Mouse (Mus musculus) ES-E14 (cell line): ENCODE results near the gene Ank2. TPM values are rescaled to one million over a fixed set of nuclear protein-coding genes. Genes with fewer than 3 reads are reported as not detected.

Experiments used
- DNase-seq: peaks from one replicate; pipeline ENCODE4 v3.0.0-alpha.2; 2013; ENCODE audit warnings: low read depth, low spot score
- H3K27ac ChIP-seq: 2 replicates; pipeline ENCODE4 v1.5.1; 2012; ENCODE audit warnings: low read depth, mild to moderate bottlenecking, low read length, moderate library complexity, mixed read lengths; ENCODE audit not compliant: poor library complexity, insufficient read depth, severe bottlenecking
- H3K36me3 ChIP-seq: 2 replicates; pipeline ENCODE4 v1.6.1; 2012; ENCODE audit warnings: mild to moderate bottlenecking, low read length, moderate library complexity, mixed read lengths; ENCODE audit not compliant: control insufficient read depth, poor library complexity, insufficient read depth, severe bottlenecking
- H3K4me1 ChIP-seq, 2 experiments: fragments of 150-350 bp in 1 of 2; sonication (generic) in 1 of 2; 2 replicates each; pipeline ENCODE4 v1.6.1; 2012; ENCODE audit warnings: low read length in 2 of 2, mild to moderate bottlenecking in 1 of 2, mixed read lengths in 1 of 2; ENCODE audit not compliant: control insufficient read depth in 2 of 2, insufficient read depth in 2 of 2, poor library complexity in 1 of 2
- H3K4me3 ChIP-seq, 2 experiments: fragments of 150-350 bp in 1 of 2; sonication (generic) in 1 of 2; 2 replicates each; pipeline ENCODE4 v1.5.1; 2012; ENCODE audit warnings: low read length in 2 of 2, low read depth in 1 of 2, mild to moderate bottlenecking in 1 of 2, mixed read lengths in 1 of 2; ENCODE audit not compliant: insufficient read depth in 1 of 2, poor library complexity in 1 of 2, severe bottlenecking in 1 of 2
- H3K9ac ChIP-seq: 2 replicates; pipeline ENCODE4 v1.6.1; 2012; ENCODE audit warnings: low read depth, mild to moderate bottlenecking, low read length, mixed read lengths; ENCODE audit not compliant: poor library complexity, insufficient read depth, severe bottlenecking
- H3K9me3 ChIP-seq: fragments of 150-350 bp; sonication (generic); 2 replicates; pipeline ENCODE4 v1.6.1; 2012; ENCODE audit warnings: low read depth, mild to moderate bottlenecking, low read length; ENCODE audit not compliant: control insufficient read depth, insufficient read depth
- CHD2 ChIP-seq: IDR thresholded peaks from 2 replicates; pipeline ENCODE4 v1.6.1; 2014; ENCODE audit warnings: mild to moderate bottlenecking, low read depth, low read length, inconsistent platforms
- HCFC1 ChIP-seq: IDR thresholded peaks from 2 replicates; pipeline ENCODE4 v1.6.1; 2012; ENCODE audit warnings: low read length, inconsistent platforms, borderline replicate concordance; ENCODE audit not compliant: insufficient read depth
- MAFK ChIP-seq: IDR thresholded peaks from 2 replicates; pipeline ENCODE4 v1.6.1; 2014; ENCODE audit warnings: mild to moderate bottlenecking, low read depth, low read length, inconsistent platforms; ENCODE audit not compliant: insufficient read depth
- ZC3H11A ChIP-seq: IDR thresholded peaks from 2 replicates; pipeline ENCODE4 v1.6.1; 2012; ENCODE audit warnings: low read depth, mild to moderate bottlenecking, inconsistent platforms, low read length, borderline replicate concordance
- ZNF384 ChIP-seq: IDR thresholded peaks from 2 replicates; pipeline ENCODE4 v1.6.1; 2012; ENCODE audit warnings: low read depth, low read length, inconsistent platforms
- in situ Hi-C, 2 experiments: fragments of 600-800 bp; cut with MboI; formaldehyde crosslinking; loops; one replicate each; pipeline ENCODE4 v1.15.1; 2025; ENCODE audit warnings: low sequenced_read_pairs in 2 of 2, inconsistent platforms in 1 of 2; ENCODE audit not compliant: unreplicated experiment in 2 of 2
- total RNA-seq: library from RNA; depleted of rRNA; stranded (reverse); fragments of 300-350 nt; gene quantifications from 2 replicates; pipeline ENCODE4 v1.2.3, GENCODE M21; 2012

Ank2 gene
- total RNA-seq, 1 experiment, result 15.2 TPM

DNA sequence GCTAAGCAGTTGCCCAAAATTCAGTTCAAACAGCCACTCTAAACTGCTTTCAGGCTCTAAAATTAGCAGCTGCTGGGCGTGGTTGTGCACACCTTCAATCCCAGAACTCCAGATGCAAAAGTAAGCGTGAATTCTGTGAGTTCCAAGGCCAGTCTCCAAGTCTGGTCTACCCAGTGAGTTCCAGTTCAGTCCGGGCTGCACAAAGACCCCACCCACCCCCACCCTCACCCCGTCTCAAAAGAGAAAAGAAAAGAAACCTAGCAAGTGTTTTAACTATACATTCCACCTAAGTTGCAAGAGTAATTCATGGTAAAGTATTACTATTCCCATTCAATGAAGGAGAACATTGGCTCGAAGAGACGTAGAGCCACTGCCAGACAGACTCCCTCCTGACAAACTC, 45.9 kb downstream of the Ank2 start:
- DNase-seq, result no peak
- Histone ChIP-seq H3K36me3 (no peaks in the 10 kb centered on the region), H3K9ac (no peak overlapping the region), H3K27ac (no peak overlapping the region), H3K9me3 (no peaks in the 10 kb centered on the region), H3K4me1 (peaks cover 0 to 2% of the 10 kb centered on the region in 2 experiments; a peak in 1 of 4 replicates), H3K4me3 (no peak overlapping the region)
- in situ Hi-C loops, result loop anchor here in 1 of 2 experiments (5.0 kb wide), 1 partner anchor 99 kb away; the partner anchor contains the start of genes Larp7 and Zgrf1
- TF ChIP-seq MAFK (no peak), ZC3H11A (no peak), CHD2 (no peak), HCFC1 (no peak)

DNA sequence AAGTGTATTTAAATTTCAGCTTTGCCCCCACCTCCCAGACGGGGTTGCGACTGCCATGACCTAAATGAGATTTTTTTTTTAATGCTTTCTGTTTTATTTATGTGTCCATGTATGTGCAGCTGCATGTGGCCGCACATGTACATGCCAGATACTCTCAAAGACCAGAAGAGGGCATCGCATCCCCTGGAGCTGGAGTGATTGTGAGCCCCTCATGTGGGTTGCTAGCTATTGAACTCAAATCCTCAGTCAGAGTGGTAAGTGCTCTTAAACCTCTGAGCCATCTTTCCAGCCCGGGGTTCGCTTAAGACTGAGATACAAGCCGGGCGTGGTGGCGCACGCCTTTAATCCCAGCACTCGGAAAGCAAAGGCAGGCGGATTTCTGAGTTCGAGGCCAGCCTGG, 46.9 kb downstream of the Ank2 start:
- in situ Hi-C loops, result loop anchor here in 1 of 2 experiments (5.0 kb wide), 1 partner anchor 100 kb away; the partner anchor contains the start of genes Larp7 and Zgrf1
- DNase-seq, result no peak

DNA sequence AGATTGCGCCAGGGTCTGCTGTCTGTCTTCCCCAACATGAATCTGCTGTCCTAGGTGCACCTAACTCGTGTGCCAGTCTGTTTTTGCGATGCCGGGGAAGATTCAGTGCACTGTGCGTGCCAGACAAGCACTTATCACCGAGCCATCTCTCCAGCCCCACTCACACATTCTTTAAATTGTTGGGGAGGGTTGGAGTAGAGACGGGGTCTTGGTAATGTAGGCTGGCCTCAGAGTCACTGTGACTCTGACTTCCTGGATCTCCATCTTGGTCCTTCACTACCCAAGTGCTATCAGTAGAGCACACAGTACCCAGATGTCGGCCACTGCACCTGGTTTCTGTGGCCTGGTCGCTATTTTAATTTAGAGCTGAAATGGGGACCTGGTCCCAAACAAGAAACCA, 47.4 kb downstream of the Ank2 start:
- in situ Hi-C loops, result loop anchor here in 1 of 2 experiments (5.0 kb wide), 1 partner anchor 101 kb away; the partner anchor contains the start of genes Larp7 and Zgrf1
- DNase-seq, result no peak
- no peak for TF ChIP-seq ZC3H11A
- no peak for TF ChIP-seq ZNF384
- Histone ChIP-seq H3K36me3 (no peaks in the 10 kb centered on the region), H3K9me3 (no peaks in the 10 kb centered on the region), H3K4me1 (peaks cover 0 to 2% of the 10 kb centered on the region in 2 experiments; a peak in 1 of 4 replicates), H3K9ac (no peak overlapping the region; the same call in 1 of the 2 replicates), H3K4me3 (no peak overlapping the region), H3K27ac (no peak overlapping the region)

More for the DNA sequence above, 46.9 kb downstream of the Ank2 start:
- peaks cover 0 to 2% of the 10 kb centered on the region in 2 experiments; a peak in 1 of 4 replicates for H3K4me1 ChIP-seq
- no peaks in the 10 kb centered on the region for H3K9me3 ChIP-seq
- H3K4me3 ChIP-seq, result no peak overlapping the region
- no peak overlapping the region for H3K27ac ChIP-seq
- no peaks in the 10 kb centered on the region for H3K36me3 ChIP-seq
- H3K9ac ChIP-seq, result peak overlapping the region; percentile 22; the same call in 1 of the 2 replicates
- TF ChIP-seq CHD2, result no peak
- no peak for TF ChIP-seq ZC3H11A
- no peak for TF ChIP-seq HCFC1
- TF ChIP-seq ZNF384, result no peak
- TF ChIP-seq MAFK, result no peak

DNA sequence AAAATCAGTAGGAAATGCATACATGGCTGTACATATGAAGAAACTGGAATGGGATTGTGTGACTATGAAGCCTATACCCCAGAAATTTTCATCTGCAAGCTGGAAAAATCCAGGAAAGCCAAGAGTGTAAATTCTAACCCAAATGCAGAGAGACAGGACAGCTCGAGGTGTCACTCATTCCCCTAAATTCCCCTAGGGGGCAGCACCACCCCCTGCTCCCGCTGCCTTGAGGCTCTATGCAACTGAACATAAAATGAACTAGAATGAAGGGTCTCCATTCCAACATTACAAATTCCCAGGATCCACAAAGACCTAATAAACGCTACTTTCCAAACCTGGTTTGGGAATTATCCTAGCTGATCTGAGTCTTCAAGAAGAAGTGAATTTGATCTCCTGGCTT, 48.1 kb downstream of the Ank2 start:
- DNase-seq, result peak; percentile 47
- Histone ChIP-seq H3K9me3 (no peaks in the 10 kb centered on the region), H3K27ac (no peak overlapping the region), H3K9ac (no peak overlapping the region), H3K4me3 (no peak overlapping the region), H3K4me1 (peaks cover 0 to 2% of the 10 kb centered on the region in 2 experiments; a peak in 1 of 4 replicates), H3K36me3 (no peaks in the 10 kb centered on the region)
- TF ChIP-seq ZC3H11A, result peak; percentile 42; the same call in 1 of the 2 replicates
- no peak for TF ChIP-seq CHD2
- TF ChIP-seq ZNF384, result no peak
- no peak for TF ChIP-seq HCFC1
- TF ChIP-seq MAFK, result no peak
- in situ Hi-C loops, result loop anchor here in 1 of 2 experiments (5.0 kb wide), 1 partner anchor 101 kb away; the partner anchor contains the start of genes Larp7 and Zgrf1

DNA sequence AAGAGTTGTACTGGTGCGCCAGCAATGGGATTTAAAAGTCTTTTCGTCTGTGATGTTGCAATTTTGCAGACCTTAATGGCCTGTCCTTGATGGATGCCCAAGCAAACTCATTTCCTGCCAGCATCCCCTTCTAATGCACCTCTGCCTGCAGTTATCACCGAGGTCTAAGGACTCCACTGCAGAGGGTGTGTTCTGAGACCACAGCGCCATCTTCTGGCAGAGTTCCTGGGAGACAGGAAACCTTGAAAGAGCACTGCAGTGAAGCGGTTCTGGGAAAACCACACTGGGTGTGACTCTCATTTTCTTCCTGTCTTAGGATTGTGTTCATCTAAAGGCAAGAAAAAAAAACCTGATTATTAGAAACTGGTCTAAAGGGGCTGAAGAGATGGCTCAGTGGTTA, 53.0 kb downstream of the Ank2 start:
- TF ChIP-seq ZC3H11A (peak; percentile 42; the same call in 1 of the 2 replicates), HCFC1 (no peak)
- in situ Hi-C loops, result no loop called here
- peak; percentile 88 for DNase-seq

More for the DNA sequence above, 53.0 kb downstream of the Ank2 start:
- Histone ChIP-seq H3K4me1 (no peaks in the 10 kb centered on the region), H3K36me3 (no peaks in the 10 kb centered on the region), H3K27ac (no peak overlapping the region), H3K9ac (no peak overlapping the region), H3K4me3 (no peak overlapping the region), H3K9me3 (no peaks in the 10 kb centered on the region)
